Comparison of ENCODE assay signal across 25 mouse cellular contexts in the genomic region with DNA sequence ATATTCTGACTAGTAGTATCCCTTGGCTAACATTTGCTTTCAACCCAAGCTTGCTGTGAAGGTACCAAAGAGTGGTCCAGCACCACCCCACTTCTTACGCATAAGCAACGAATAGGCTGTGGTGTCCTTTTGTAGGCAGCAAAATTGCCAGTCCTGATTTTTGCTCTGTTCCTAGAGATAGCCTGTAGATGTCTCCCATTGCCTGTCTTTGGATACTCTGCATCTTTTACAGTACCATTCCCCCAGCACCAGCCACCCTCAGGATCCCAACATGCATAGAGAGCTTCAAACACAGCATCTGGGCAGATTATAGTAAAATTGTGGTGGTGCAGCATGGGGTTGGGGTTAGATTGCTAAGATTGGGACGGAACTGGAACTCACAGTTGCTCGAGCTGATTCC. TPM values are rescaled to one million over a fixed set of nuclear protein-coding genes. Genes with fewer than 3 reads are reported as not detected.
A peak's percentile ranks its signal among the peaks of the same experiment; 100 is the strongest.
DNase-seq lines count a peak whose midpoint lies in the region; ATAC-seq and TF ChIP-seq lines count a peak whose summit lies in the region.
"Had no signal": no experiment of that assay in that cellular context is flagged by ENCODE, and none has a peak within 500 bp of the region (broad histone marks: within the 10 kb centered on the region; RNA-seq: fewer than 3 reads in every experiment).

No protein-coding gene starts in this region.

- H3K27ac ChIP-seq in forebrain, postnatal 0 days (ENCODE audit: low read depth, low read length), result no peak overlapping the region
- H3K27ac ChIP-seq in forebrain, embryonic 13.5 days, result no peak overlapping the region
- no peak overlapping the region for H3K27ac ChIP-seq in intestine, postnatal 0 days (ENCODE audit: low read depth, low read length)
- no peak overlapping the region for H3K27ac ChIP-seq in intestine, embryonic 16.5 days (ENCODE audit: low read length)
- no peak overlapping the region for H3K27ac ChIP-seq in neural tube, embryonic 15.5 days (replicated peaks)
- H3K27ac ChIP-seq: hindbrain, embryonic 15.5 days; limb, embryonic 13.5 days; liver, embryonic 14.5 days; macrophage; neural tube, embryonic 12.5 days had no signal

- peak; percentile 69; the same call in 1 of the 2 replicates for ATAC-seq in forebrain, postnatal 0 days
- ATAC-seq in forebrain, embryonic 13.5 days, result no peak
- no peak for ATAC-seq in intestine, postnatal 0 days
- no peak for ATAC-seq in intestine, embryonic 16.5 days
- ATAC-seq in neural tube, embryonic 15.5 days (ENCODE audit: low FRiP score), result peak; percentile 56; the same call in 1 of the 2 replicates

- no peak overlapping the region for H3K4me2 ChIP-seq in forebrain, postnatal 0 days (ENCODE audit: low read depth)
- H3K4me2 ChIP-seq in forebrain, embryonic 13.5 days, result no peak overlapping the region
- no peak overlapping the region for H3K4me2 ChIP-seq in intestine, postnatal 0 days (replicated peaks; ENCODE audit: low read depth)
- no peak overlapping the region for H3K4me2 ChIP-seq in intestine, embryonic 16.5 days (ENCODE audit: low read depth, low read length)
- no peak overlapping the region for H3K4me2 ChIP-seq in neural tube, embryonic 15.5 days
- H3K4me2 ChIP-seq: heart, embryonic 11.5 days; hindbrain, embryonic 15.5 days; limb, embryonic 13.5 days; midbrain, embryonic 11.5 days; neural tube, embryonic 12.5 days had no signal

- no peaks in the 10 kb centered on the region for H3K27me3 ChIP-seq in forebrain, postnatal 0 days (ENCODE audit: insufficient read depth, low read length)
- H3K27me3 ChIP-seq in forebrain, embryonic 13.5 days, result no peaks in the 10 kb centered on the region
- no peaks in the 10 kb centered on the region for H3K27me3 ChIP-seq in intestine, postnatal 0 days (replicated peaks; ENCODE audit: control insufficient read depth, insufficient read depth, low read length)
- H3K27me3 ChIP-seq in intestine, embryonic 16.5 days (replicated peaks; ENCODE audit: control insufficient read depth, insufficient read depth, low read length), result no peaks in the 10 kb centered on the region
- peaks cover 3% of the 10 kb centered on the region; the same call in 1 of the 2 replicates for H3K27me3 ChIP-seq in neural tube, embryonic 15.5 days (replicated peaks)
- H3K27me3 ChIP-seq: hindbrain, embryonic 15.5 days; neural tube, embryonic 12.5 days had no signal

- peak; percentile 47 for TF ChIP-seq CTCF in forebrain, postnatal 0 days (IDR thresholded peaks at IDR 0.05; ENCODE audit: low read depth)
- TF ChIP-seq CTCF in intestine, postnatal 0 days (IDR thresholded peaks at IDR 0.05; ENCODE audit: low read depth), result peak; percentile 16; the same call in 1 of the 2 replicates

- 80% methylated on average over 4 of the region's 4 CpGs for WGBS in forebrain, postnatal 0 days
- 77% methylated on average over 4 of the region's 4 CpGs for WGBS in forebrain, embryonic 13.5 days
- WGBS in intestine, postnatal 0 days, result 72% methylated on average over 4 of the region's 4 CpGs
- WGBS in intestine, embryonic 16.5 days, result 69% methylated on average over 4 of the region's 4 CpGs
- 79% methylated on average over 4 of the region's 4 CpGs for WGBS in neural tube, embryonic 15.5 days

- peak; percentile 9 for DNase-seq in forebrain, postnatal 0 days
- DNase-seq in neural tube, embryonic 10.5 days (ENCODE audit: extremely low spot score, low spot score), result no peak
- no peak for DNase-seq in gastrocnemius, postnatal 10 days
- DNase-seq: adrenal gland, adult 2 months; cerebellum, adult 9-11 months; embryo, embryonic 11 days; gastrocnemius, postnatal 14 days; heart, postnatal 14 days; kidney, adult 18-20 months; kidney, postnatal 25 days; layer of hippocampus, adult 9-11 months; thymus, postnatal 36 days had no signal

- 0 out of 2 replicates have a peak, but pooled peaks cover 4% of the 10 kb centered on the region for H3K36me3 ChIP-seq in forebrain, postnatal 0 days (ENCODE audit: insufficient read depth)
- peaks cover 19% of the 10 kb centered on the region for H3K36me3 ChIP-seq in forebrain, embryonic 13.5 days (ENCODE audit: poor library complexity, severe bottlenecking)
- 0 out of 2 replicates have a peak, but pooled peaks cover 8% of the 10 kb centered on the region for H3K36me3 ChIP-seq in intestine, postnatal 0 days (ENCODE audit: control insufficient read depth, insufficient read depth)
- H3K36me3 ChIP-seq in intestine, embryonic 16.5 days (ENCODE audit: control insufficient read depth, insufficient read depth, low read length), result peaks cover 7% of the 10 kb centered on the region
- peaks cover 16% of the 10 kb centered on the region for H3K36me3 ChIP-seq in neural tube, embryonic 15.5 days

- no peaks in the 10 kb centered on the region for H3K4me1 ChIP-seq in forebrain, postnatal 0 days (ENCODE audit: insufficient read depth)
- no peaks in the 10 kb centered on the region for H3K4me1 ChIP-seq in forebrain, embryonic 13.5 days
- no peaks in the 10 kb centered on the region for H3K4me1 ChIP-seq in intestine, postnatal 0 days (replicated peaks; ENCODE audit: control insufficient read depth, insufficient read depth, low read length)
- H3K4me1 ChIP-seq in intestine, embryonic 16.5 days (ENCODE audit: control insufficient read depth, insufficient read depth, low read length), result no peaks in the 10 kb centered on the region
- H3K4me1 ChIP-seq in neural tube, embryonic 15.5 days, result peaks cover 4% of the 10 kb centered on the region
- H3K4me1 ChIP-seq: hindbrain, embryonic 15.5 days; neural tube, embryonic 12.5 days had no signal

- H3K4me3 ChIP-seq in forebrain, postnatal 0 days (ENCODE audit: low read depth, low read length), result no peak overlapping the region
- H3K4me3 ChIP-seq in forebrain, embryonic 13.5 days, result no peak overlapping the region
- no peak overlapping the region for H3K4me3 ChIP-seq in intestine, postnatal 0 days (ENCODE audit: low read depth, low read length)
- H3K4me3 ChIP-seq in intestine, embryonic 16.5 days (ENCODE audit: low read length), result no peak overlapping the region
- no peak overlapping the region for H3K4me3 ChIP-seq in neural tube, embryonic 15.5 days (replicated peaks)
- H3K4me3 ChIP-seq: hindbrain, embryonic 15.5 days; limb, embryonic 13.5 days; neural tube, embryonic 12.5 days had no signal

- H3K9ac ChIP-seq in forebrain, postnatal 0 days, result no peak overlapping the region
- no peak overlapping the region for H3K9ac ChIP-seq in forebrain, embryonic 13.5 days
- no peak overlapping the region for H3K9ac ChIP-seq in intestine, postnatal 0 days (ENCODE audit: low read depth, low read length)
- no peak overlapping the region for H3K9ac ChIP-seq in intestine, embryonic 16.5 days (ENCODE audit: low read depth, low read length)
- no peak overlapping the region for H3K9ac ChIP-seq in neural tube, embryonic 15.5 days (replicated peaks)
- H3K9ac ChIP-seq: hindbrain, embryonic 15.5 days; limb, embryonic 13.5 days; liver, embryonic 14.5 days; neural tube, embryonic 12.5 days had no signal

- H3K9me3 ChIP-seq in forebrain, postnatal 0 days (ENCODE audit: low read length), result peaks cover 5% of the 10 kb centered on the region; the same call in 1 of the 2 replicates
- no peaks in the 10 kb centered on the region for H3K9me3 ChIP-seq in forebrain, embryonic 13.5 days (replicated peaks)
- no peaks in the 10 kb centered on the region for H3K9me3 ChIP-seq in intestine, postnatal 0 days (ENCODE audit: control insufficient read depth)
- H3K9me3 ChIP-seq in intestine, embryonic 16.5 days (ENCODE audit: control insufficient read depth, low read length), result no peaks in the 10 kb centered on the region
- no peaks in the 10 kb centered on the region for H3K9me3 ChIP-seq in neural tube, embryonic 15.5 days (replicated peaks)
- H3K9me3 ChIP-seq: hindbrain, embryonic 15.5 days; neural tube, embryonic 12.5 days had no signal

RNA-seq across cellular contexts. Expression of gene Pkd1l1, which starts 15.0 kb away (rescaled TPM):
- total RNA-seq in forebrain, postnatal 0 days (2014; rRNA removed), result 0.23 and 0.33 TPM in 2 replicates
- 0.08 and 0.19 TPM in 2 replicates for polyA plus RNA-seq in forebrain, postnatal 0 days (2015; fragmentation: Nextera tagmentation; extraction: Ambion mirVana)
- polyA plus RNA-seq in forebrain, embryonic 13.5 days (2015; fragmentation: Nextera tagmentation; extraction: Ambion mirVana), result 0.04 and 0.09 TPM in 2 replicates
- 0.03 TPM in 1 of 2 replicates, not detected in the other for polyA plus RNA-seq in intestine, postnatal 0 days (2015; fragmentation: Nextera tagmentation; extraction: Ambion mirVana)
- polyA plus RNA-seq in intestine, embryonic 16.5 days (2015; fragmentation: Nextera tagmentation; extraction: Ambion mirVana), result 0.05 and 0.07 TPM in 2 replicates
- polyA plus RNA-seq in neural tube, embryonic 15.5 days (2015; fragmentation: Nextera tagmentation; extraction: Ambion mirVana), result 0.10 and 0.20 TPM in 2 replicates
- under 1 TPM; 0.05 to 0.12 TPM for total RNA-seq in gastrocnemius, postnatal 10 days (2021)
- total RNA-seq: gastrocnemius, postnatal 14 days; left cerebral cortex, postnatal 10 days; monocyte, adult 5-6 weeks had no signal
- polyA plus RNA-seq: heart, embryonic 11.5 days; macrophage; midbrain, embryonic 11.5 days had no signal

RNA-seq across cellular contexts. Expression of gene Hus1, which starts 22.9 kb away (rescaled TPM):
- total RNA-seq in forebrain, postnatal 0 days (2014; rRNA removed), result 9.7 and 13.6 TPM in 2 replicates
- 3.7 and 6.2 TPM in 2 replicates for polyA plus RNA-seq in forebrain, postnatal 0 days (2015; fragmentation: Nextera tagmentation; extraction: Ambion mirVana)
- 13.8 and 14.5 TPM in 2 replicates for polyA plus RNA-seq in forebrain, embryonic 13.5 days (2015; fragmentation: Nextera tagmentation; extraction: Ambion mirVana)
- 3.7 and 4.5 TPM in 2 replicates for polyA plus RNA-seq in intestine, postnatal 0 days (2015; fragmentation: Nextera tagmentation; extraction: Ambion mirVana)
- polyA plus RNA-seq in intestine, embryonic 16.5 days (2015; fragmentation: Nextera tagmentation; extraction: Ambion mirVana), result 10.9 and 11.2 TPM in 2 replicates
- polyA plus RNA-seq in neural tube, embryonic 15.5 days (2015; fragmentation: Nextera tagmentation; extraction: Ambion mirVana), result 11.0 and 13.8 TPM in 2 replicates
- total RNA-seq in gastrocnemius, postnatal 10 days (2021), result 1 to 10 TPM; 7.7 to 8.0 TPM

Comparison
In these comparisons a context has a peak if more than half of its experiments do, and no peak if none do; other contexts are left out.
1. ATAC-seq: peak in forebrain, postnatal 0 days (single experiment) and neural tube, embryonic 15.5 days (single experiment); none in forebrain, embryonic 13.5 days (single experiment), intestine, postnatal 0 days (single experiment) and intestine, embryonic 16.5 days (single experiment).